Mouse (Mus musculus): ENCODE measurements at regions not wholly inside any gene's neighbourhood (a gene's known extent, or its start where the extent isn't known, plus 50 kb on each side); places are given as distances from the start of the nearest gene placed in this dataset.

DNA sequence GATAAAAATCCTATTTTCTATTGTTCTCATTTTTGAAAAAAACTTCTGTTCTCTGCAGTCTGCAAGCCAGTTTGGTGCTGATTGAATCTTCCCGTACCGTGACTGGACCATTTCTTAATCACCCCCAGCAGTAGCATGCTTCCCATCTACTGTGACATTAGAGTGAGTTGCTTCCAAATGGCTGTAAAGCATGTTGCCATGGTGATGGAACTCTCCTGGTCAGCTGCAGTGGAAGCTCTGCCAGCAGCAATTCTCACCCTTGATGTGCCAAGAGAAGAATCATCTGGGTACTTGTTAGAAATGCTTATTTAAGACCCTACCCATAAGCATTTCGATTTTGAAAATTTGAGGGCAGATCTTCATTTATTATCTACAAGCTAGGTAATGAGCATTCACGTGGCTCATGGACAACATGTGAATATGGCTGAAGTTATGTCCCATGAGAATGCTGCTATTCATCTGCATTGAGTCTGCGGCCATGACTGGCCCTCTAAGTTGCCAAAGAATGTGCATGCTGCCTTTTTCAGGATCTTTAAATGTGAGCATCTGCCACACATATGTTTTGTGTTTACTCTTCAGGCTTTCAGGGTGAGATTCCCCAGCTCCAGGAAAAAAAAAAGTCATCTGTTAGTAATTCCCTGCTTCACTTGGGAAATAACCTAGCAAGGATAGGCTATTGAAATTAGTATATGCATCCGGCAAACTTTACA is 62.8 kb downstream of the H2al1n start:
- DNase-seq (ENCODE audit: low spot score) = no peak

DNA sequence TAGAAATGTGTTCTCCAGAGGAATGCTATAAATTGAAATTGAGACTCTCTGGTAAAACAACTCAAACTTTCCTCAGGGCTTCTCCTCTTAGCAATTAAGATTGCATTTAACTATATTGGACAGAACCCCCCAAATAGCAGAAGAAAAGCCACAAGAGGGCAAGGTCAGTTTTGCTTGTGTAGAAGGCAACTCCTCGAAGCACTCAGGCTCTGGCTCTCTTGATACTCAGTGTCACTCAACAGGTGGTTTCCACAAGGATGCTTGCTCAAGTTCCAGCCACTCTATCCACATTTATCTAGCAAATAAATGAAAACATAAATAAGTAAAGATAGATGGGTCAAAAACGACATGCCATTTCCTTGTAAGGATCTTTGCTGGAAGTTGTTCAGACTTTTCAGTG is 68.4 kb downstream of the H2al1n start:
- no peak for DNase-seq (ENCODE audit: low spot score)

DNA sequence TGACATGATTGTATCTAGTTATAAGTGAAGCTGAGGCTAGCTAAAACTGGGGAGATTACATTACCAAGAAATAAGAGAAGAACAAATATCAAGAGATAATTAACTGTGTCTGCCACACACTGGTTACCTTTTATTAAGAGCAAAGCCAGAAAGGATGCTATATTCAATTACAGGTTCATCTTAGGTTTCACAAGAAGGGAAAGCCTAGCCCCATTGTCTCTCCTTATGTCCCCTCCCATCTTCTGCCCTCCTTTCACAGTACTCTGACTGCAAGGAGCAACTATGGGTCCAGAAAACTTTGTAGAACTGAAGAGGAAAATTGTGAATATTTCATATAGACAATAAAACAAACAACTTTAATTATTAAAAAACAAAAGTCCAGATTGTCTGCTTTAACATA is 68.8 kb downstream of the H2al1n start:
- no peak for DNase-seq (ENCODE audit: low spot score)

DNA sequence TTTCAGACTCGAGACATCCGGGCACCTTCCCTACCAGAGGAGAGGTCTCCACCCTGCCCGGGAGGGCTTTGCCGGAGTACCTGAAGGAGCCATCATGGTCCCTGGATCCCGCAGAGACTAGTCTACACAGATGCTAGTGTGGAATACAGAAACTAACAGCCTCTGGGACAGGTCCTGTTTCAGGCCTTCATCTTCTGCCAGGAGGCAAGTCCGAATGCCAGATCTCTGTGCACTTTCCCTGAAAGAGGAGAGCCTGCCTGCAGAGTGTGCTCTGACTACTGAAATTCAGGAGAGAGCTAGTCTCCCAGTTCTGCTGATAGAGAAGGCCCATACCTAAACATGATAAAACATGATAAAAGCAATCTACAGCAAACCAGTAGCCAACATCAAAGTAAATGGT is 83.9 kb downstream of the H2al1n start:
- peak; percentile 29 for DNase-seq (ENCODE audit: low spot score)

DNA sequence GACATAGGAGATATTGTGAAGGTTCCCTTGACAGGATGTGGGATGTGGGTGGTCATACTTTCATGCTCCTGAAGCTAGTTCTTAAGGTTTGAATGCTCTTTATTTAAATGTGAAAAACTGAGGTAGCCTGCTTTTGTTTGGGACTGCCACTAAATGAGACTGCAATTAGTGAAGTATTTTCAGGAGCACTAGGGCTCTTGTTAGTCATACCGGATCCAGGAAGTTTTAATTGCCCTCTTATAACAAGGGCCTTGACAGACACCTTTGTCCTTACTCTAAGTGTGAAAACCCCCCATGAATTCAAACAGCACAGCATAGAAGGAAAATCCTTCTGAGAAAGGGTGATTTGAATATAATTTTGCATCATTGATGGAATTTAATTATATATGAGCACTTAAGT is 91.2 kb downstream of the H2al1n start:
- DNase-seq (ENCODE audit: low spot score) = no peak

DNA sequence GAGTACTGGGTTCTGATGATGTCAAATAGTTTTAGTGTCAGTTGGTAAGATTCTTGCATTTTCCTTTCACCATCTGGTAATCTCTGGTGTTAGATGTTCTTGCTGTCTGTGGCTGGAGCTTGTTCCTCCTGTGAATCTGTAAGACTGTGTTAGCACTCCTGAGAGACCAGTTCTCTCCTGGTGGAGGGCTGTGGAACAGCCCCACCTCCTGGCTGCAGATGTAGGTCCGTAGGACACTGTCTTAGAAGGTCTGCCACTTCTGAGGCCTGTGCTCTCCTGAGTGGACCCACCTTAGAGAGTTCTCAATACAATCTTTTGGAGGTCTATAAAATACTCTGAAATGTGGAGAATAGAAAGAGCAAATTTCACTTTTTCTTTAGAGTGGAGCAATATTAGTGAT is 101.8 kb downstream of the H2al1n start:
- peak; percentile 2 for DNase-seq (ENCODE audit: low spot score)

DNA sequence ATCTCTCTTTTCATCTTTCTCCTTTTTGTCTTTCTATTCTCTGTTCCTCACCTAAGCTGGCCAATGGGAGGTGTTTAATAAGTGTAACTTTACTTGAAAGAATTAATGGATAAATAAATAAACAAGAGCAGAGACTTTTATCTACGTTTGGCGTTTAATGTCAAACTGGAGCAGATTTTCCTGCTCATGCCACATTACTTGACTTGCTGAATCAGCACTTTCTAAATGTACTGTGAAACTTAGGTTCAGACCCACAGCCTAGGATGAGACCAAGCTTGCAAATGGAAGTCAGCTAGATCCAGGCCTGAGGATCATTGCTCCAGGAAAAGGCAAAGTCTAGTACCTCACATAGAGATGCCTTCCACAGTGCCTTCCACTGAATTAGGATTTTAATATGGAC is 141.5 kb downstream of the H2al1n start:
- no peak for DNase-seq (ENCODE audit: low spot score)

DNA sequence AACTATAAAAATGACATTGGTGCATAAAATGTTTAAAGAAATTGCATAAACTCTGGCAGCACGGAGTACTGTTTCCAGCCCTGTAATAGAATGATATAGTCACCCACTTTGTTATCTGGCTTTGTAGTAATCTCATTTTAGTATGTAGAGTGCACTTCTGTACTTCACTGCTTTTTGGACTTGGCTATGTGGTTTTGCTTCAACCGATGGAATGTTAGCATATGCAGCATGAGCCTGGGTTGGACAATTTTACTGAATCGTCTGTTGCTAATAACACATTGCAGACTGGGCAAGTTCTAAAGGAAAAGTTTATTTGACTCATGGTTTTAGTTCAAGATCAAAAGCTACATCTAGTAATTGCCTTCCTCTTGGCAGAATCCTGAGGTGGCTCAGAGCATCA is 142.4 kb downstream of the H2al1n start:
- no peak for DNase-seq (ENCODE audit: low spot score)

DNA sequence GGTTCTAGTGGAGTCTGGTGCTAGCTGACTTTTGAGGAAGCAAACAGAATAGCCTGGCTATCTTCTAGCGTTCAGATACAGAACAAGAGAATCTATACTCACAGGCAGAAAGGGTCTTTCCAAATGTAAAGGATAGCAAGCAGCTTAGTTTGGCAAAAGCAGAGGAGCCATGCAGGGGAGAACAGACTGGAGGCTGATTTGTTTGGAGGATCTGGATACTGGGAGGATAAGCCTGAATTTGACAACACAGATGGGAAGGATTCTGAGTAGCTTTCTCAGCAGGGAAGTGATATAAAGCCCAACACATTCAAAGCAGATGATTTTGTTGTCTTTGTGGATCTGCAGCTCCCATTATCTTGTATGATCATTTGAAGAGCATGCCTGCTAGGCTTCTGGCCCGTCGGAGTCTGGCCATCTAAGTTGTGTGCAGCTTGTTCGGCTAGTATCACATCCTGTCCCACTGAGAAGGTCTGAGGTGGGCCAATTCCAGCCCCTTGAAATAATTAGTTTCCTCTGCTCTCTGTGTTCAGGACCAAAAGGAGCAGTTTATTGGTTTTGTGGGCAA is 145.6 kb downstream of the H2al1n start:
- no peak for DNase-seq (ENCODE audit: low spot score)

All from gastrocnemius, adult 18-20 months (tissue).